Mouse (Mus musculus): ENCODE measurements around the gene Tle3.

Gene Tle3

GRCm38 (mm10) chr9:61371755-61372509, at the start of gene Tle3:
Gene Tle3, plus strand, starts transcription at chr9:61372366.
- DNase-seq (ENCODE audit: low spot score in 2 of 2), result peak; percentile 88 to 97

- DNase-seq (ENCODE audit: low spot score in 2 of 2), result no peak
Observed at GRCm38 (mm10) chr9:61323221-61323620, 48.9 kb upstream of the Tle3 start.

GRCm38 (mm10) chr9:61323879-61324278, 48.3 kb upstream of the Tle3 start:
- DNase-seq (ENCODE audit: low spot score in 2 of 2), result no peak

- DNase-seq (ENCODE audit: low spot score in 2 of 2), result no peak
Observed at GRCm38 (mm10) chr9:61324354-61324753, 47.8 kb upstream of the Tle3 start.

GRCm38 (mm10) chr9:61325012-61325411, 47.2 kb upstream of the Tle3 start:
- no peak for DNase-seq (ENCODE audit: low spot score in 2 of 2)

GRCm38 (mm10) chr9:61325931-61326351, 46.2 kb upstream of the Tle3 start:
- no peak for DNase-seq (ENCODE audit: low spot score in 2 of 2)

- DNase-seq (ENCODE audit: low spot score in 2 of 2), result no peak
Observed at GRCm38 (mm10) chr9:61326922-61327321, 45.2 kb upstream of the Tle3 start.

GRCm38 (mm10) chr9:61328173-61328572, 44.0 kb upstream of the Tle3 start:
- no peak for DNase-seq (ENCODE audit: low spot score in 2 of 2)

GRCm38 (mm10) chr9:61330747-61331146, 41.4 kb upstream of the Tle3 start:
- DNase-seq (ENCODE audit: low spot score in 2 of 2), result no peak

GRCm38 (mm10) chr9:61332226-61332936, 39.8 kb upstream of the Tle3 start:
- no peak for DNase-seq (ENCODE audit: low spot score in 2 of 2)

- DNase-seq (ENCODE audit: low spot score in 2 of 2), result no peak
Observed at GRCm38 (mm10) chr9:61336179-61336578, 36.0 kb upstream of the Tle3 start.

- no peak for DNase-seq (ENCODE audit: low spot score in 2 of 2)
Observed at GRCm38 (mm10) chr9:61336591-61337587, 35.3 kb upstream of the Tle3 start.

- DNase-seq (ENCODE audit: low spot score in 2 of 2), result no peak
Observed at GRCm38 (mm10) chr9:61337665-61338064, 34.5 kb upstream of the Tle3 start.

GRCm38 (mm10) chr9:61339311-61339710, 32.9 kb upstream of the Tle3 start:
- DNase-seq (ENCODE audit: low spot score in 2 of 2), result no peak

- no peak for DNase-seq (ENCODE audit: low spot score in 2 of 2)
Observed at GRCm38 (mm10) chr9:61340333-61340732, 31.8 kb upstream of the Tle3 start.

- DNase-seq (ENCODE audit: low spot score in 2 of 2), result no peak
Observed at GRCm38 (mm10) chr9:61342297-61342696, 29.9 kb upstream of the Tle3 start.

GRCm38 (mm10) chr9:61344684-61345083, 27.5 kb upstream of the Tle3 start:
- DNase-seq (ENCODE audit: low spot score in 2 of 2), result no peak

GRCm38 (mm10) chr9:61347011-61347410, 25.2 kb upstream of the Tle3 start:
- peak in 1 of 2 experiments; percentile 39 for DNase-seq (ENCODE audit: low spot score in 2 of 2)

- DNase-seq (ENCODE audit: low spot score in 2 of 2), result no peak
Observed at GRCm38 (mm10) chr9:61348036-61348435, 24.1 kb upstream of the Tle3 start.

GRCm38 (mm10) chr9:61348616-61349015, 23.6 kb upstream of the Tle3 start:
- DNase-seq (ENCODE audit: low spot score in 2 of 2), result no peak

- DNase-seq (ENCODE audit: low spot score in 2 of 2), result no peak
Observed at GRCm38 (mm10) chr9:61349697-61350096, 22.5 kb upstream of the Tle3 start.

GRCm38 (mm10) chr9:61351164-61351563, 21.0 kb upstream of the Tle3 start:
- no peak for DNase-seq (ENCODE audit: low spot score in 2 of 2)
